Mouse (Mus musculus): ENCODE data around the gene Apba1. TPM values are rescaled to one million over a fixed set of nuclear protein-coding genes. Genes with fewer than 3 reads are reported as not detected.

Gene Apba1
- polyA plus RNA-seq, 1 experiment from 2014 or later = 0.25 TPM

GRCm38 (mm10) chr19:23968125-23968861, 209.6 kb downstream of the Apba1 start:
- peak; percentile 58 for DNase-seq
- peaks cover 12% of the 10 kb centered on the region; the same call in 1 of the 2 replicates for H3K4me1 ChIP-seq (ENCODE audit: insufficient read depth)
- H3K36me3 ChIP-seq (ENCODE audit: insufficient read depth) = no peaks in the 10 kb centered on the region
- no peaks in the 10 kb centered on the region for H3K27me3 ChIP-seq (ENCODE audit: insufficient read depth, low read length)
- WGBS = 51% methylated on average over 5 of the region's 5 CpGs
- ATAC-seq (ENCODE audit: insufficient read depth) = peak; percentile 20; the same call in 1 of the 2 replicates
- no peak overlapping the region for H3K4me3 ChIP-seq (ENCODE audit: low read depth, low read length)
- no peak for TF ChIP-seq CTCF (IDR thresholded peaks at IDR 0.05; ENCODE audit: low read depth)
- H3K4me2 ChIP-seq = no peak overlapping the region
- H3K9ac ChIP-seq = no peak overlapping the region
- peak overlapping the region; percentile 73; the same call in 1 of the 2 replicates for H3K27ac ChIP-seq (ENCODE audit: low read depth)
- H3K9me3 ChIP-seq (ENCODE audit: low read depth, low read length) = no peaks in the 10 kb centered on the region

GRCm38 (mm10) chr19:23968862-23969225, 210.2 kb downstream of the Apba1 start:
- Histone ChIP-seq H3K4me3 (ENCODE audit: low read depth, low read length) (no peak overlapping the region), H3K9ac (no peak overlapping the region), H3K4me2 (no peak overlapping the region), H3K27me3 (ENCODE audit: insufficient read depth, low read length) (no peaks in the 10 kb centered on the region), H3K4me1 (ENCODE audit: insufficient read depth) (peaks cover 14% of the 10 kb centered on the region; the same call in 1 of the 2 replicates), H3K9me3 (ENCODE audit: low read depth, low read length) (no peaks in the 10 kb centered on the region), H3K27ac (ENCODE audit: low read depth) (peak overlapping the region; percentile 73; the same call in 1 of the 2 replicates), H3K36me3 (ENCODE audit: insufficient read depth) (no peaks in the 10 kb centered on the region)
- 62% methylated on average over 2 of the region's 2 CpGs for WGBS
- DNase-seq (no peak), ATAC-seq (ENCODE audit: insufficient read depth) (no peak)
- TF ChIP-seq CTCF (IDR thresholded peaks at IDR 0.05; ENCODE audit: low read depth) = no peak

GRCm38 (mm10) chr19:23970374-23970773, 211.7 kb downstream of the Apba1 start:
- 74% methylated on average over 3 of the region's 3 CpGs for WGBS
- no peak overlapping the region for H3K9ac ChIP-seq
- H3K4me1 ChIP-seq (ENCODE audit: insufficient read depth) = peaks cover 14% of the 10 kb centered on the region; the same call in 1 of the 2 replicates
- H3K27ac ChIP-seq (ENCODE audit: low read depth) = no peak overlapping the region
- DNase-seq (no peak), ATAC-seq (ENCODE audit: insufficient read depth) (no peak)
- H3K27me3 ChIP-seq (ENCODE audit: insufficient read depth, low read length) = no peaks in the 10 kb centered on the region
- no peak for TF ChIP-seq CTCF (IDR thresholded peaks at IDR 0.05; ENCODE audit: low read depth)
- H3K36me3 ChIP-seq (ENCODE audit: insufficient read depth) = no peaks in the 10 kb centered on the region
- no peak overlapping the region for H3K4me2 ChIP-seq
- H3K4me3 ChIP-seq (ENCODE audit: low read depth, low read length) = no peak overlapping the region
- H3K9me3 ChIP-seq (ENCODE audit: low read depth, low read length) = no peaks in the 10 kb centered on the region

GRCm38 (mm10) chr19:23971391-23971790, 212.7 kb downstream of the Apba1 start:
- H3K9me3 ChIP-seq (ENCODE audit: low read depth, low read length) = no peaks in the 10 kb centered on the region
- ATAC-seq (ENCODE audit: insufficient read depth) = no peak
- H3K27ac ChIP-seq (ENCODE audit: low read depth) = no peak overlapping the region
- no peak for TF ChIP-seq CTCF (IDR thresholded peaks at IDR 0.05; ENCODE audit: low read depth)
- no peaks in the 10 kb centered on the region for H3K27me3 ChIP-seq (ENCODE audit: insufficient read depth, low read length)
- no peaks in the 10 kb centered on the region for H3K36me3 ChIP-seq (ENCODE audit: insufficient read depth)
- H3K4me1 ChIP-seq (ENCODE audit: insufficient read depth) = peaks cover 14% of the 10 kb centered on the region; the same call in 1 of the 2 replicates
- DNase-seq = no peak
- H3K9ac ChIP-seq = no peak overlapping the region
- H3K4me2 ChIP-seq = no peak overlapping the region
- no peak overlapping the region for H3K4me3 ChIP-seq (ENCODE audit: low read depth, low read length)
- 95% methylated on average over 7 of the region's 7 CpGs for WGBS

- Histone ChIP-seq H3K9me3 (ENCODE audit: low read depth, low read length) (no peaks in the 10 kb centered on the region), H3K4me3 (ENCODE audit: low read depth, low read length) (no peak overlapping the region), H3K4me1 (ENCODE audit: insufficient read depth) (peaks cover 8% of the 10 kb centered on the region; the same call in 1 of the 2 replicates), H3K27me3 (ENCODE audit: insufficient read depth, low read length) (no peaks in the 10 kb centered on the region), H3K36me3 (ENCODE audit: insufficient read depth) (no peaks in the 10 kb centered on the region), H3K4me2 (0 out of 2 replicates have a peak overlapping the region, but pooled peaks have one; percentile 3), H3K9ac (no peak overlapping the region), H3K27ac (ENCODE audit: low read depth) (peak overlapping the region; percentile 48; the same call in 1 of the 2 replicates)
- DNase-seq (peak; percentile 82), ATAC-seq (ENCODE audit: insufficient read depth) (peak; percentile 92)
- 0 out of 2 replicates have a peak, but pooled peaks have one; percentile 12 for TF ChIP-seq CTCF (IDR thresholded peaks at IDR 0.05; ENCODE audit: low read depth)
- 47% methylated on average over 16 of the region's 16 CpGs for WGBS
These were observed 214.4 kb downstream of the Apba1 start for GRCm38 (mm10) chr19:23972881-23973649.

- H3K27ac ChIP-seq (ENCODE audit: low read depth) = no peak overlapping the region
- no peak overlapping the region for H3K4me2 ChIP-seq
- H3K9ac ChIP-seq = no peak overlapping the region
- no peak for TF ChIP-seq CTCF (IDR thresholded peaks at IDR 0.05; ENCODE audit: low read depth)
- no peaks in the 10 kb centered on the region for H3K27me3 ChIP-seq (ENCODE audit: insufficient read depth, low read length)
- no peak overlapping the region for H3K4me3 ChIP-seq (ENCODE audit: low read depth, low read length)
- H3K9me3 ChIP-seq (ENCODE audit: low read depth, low read length) = no peaks in the 10 kb centered on the region
- 44% methylated on average over 6 of the region's 6 CpGs for WGBS
- DNase-seq (no peak), ATAC-seq (ENCODE audit: insufficient read depth) (no peak)
- H3K4me1 ChIP-seq (ENCODE audit: insufficient read depth) = peaks cover 5% of the 10 kb centered on the region; the same call in 1 of the 2 replicates
- H3K36me3 ChIP-seq (ENCODE audit: insufficient read depth) = no peaks in the 10 kb centered on the region
These were observed 219.3 kb downstream of the Apba1 start for GRCm38 (mm10) chr19:23977901-23978443.

GRCm38 (mm10) chr19:23980598-23980997, 221.9 kb downstream of the Apba1 start:
- ATAC-seq (ENCODE audit: insufficient read depth) (no peak), DNase-seq (no peak)
- Histone ChIP-seq H3K4me1 (ENCODE audit: insufficient read depth) (no peaks in the 10 kb centered on the region), H3K4me2 (no peak overlapping the region), H3K4me3 (ENCODE audit: low read depth, low read length) (no peak overlapping the region), H3K9me3 (ENCODE audit: low read depth, low read length) (no peaks in the 10 kb centered on the region), H3K36me3 (ENCODE audit: insufficient read depth) (no peaks in the 10 kb centered on the region), H3K9ac (no peak overlapping the region), H3K27ac (ENCODE audit: low read depth) (no peak overlapping the region), H3K27me3 (ENCODE audit: insufficient read depth, low read length) (no peaks in the 10 kb centered on the region)
- WGBS = 46% methylated on average over 3 of the region's 3 CpGs
- TF ChIP-seq CTCF (IDR thresholded peaks at IDR 0.05; ENCODE audit: low read depth) = no peak

Measured in lung, embryonic 14.5 days (tissue).